Mouse (Mus musculus) kidney, postnatal 0 days (tissue): ENCODE results near the gene Gm6880. TPM values are rescaled to one million over a fixed set of nuclear protein-coding genes. Genes with fewer than 3 reads are reported as not detected.
"Not testable (repeated sequence)": the region's sequence is repeated elsewhere in the genome, so short reads cannot be mapped to it uniquely, and the experiment has no call there.

Experiments
- ATAC-seq: fragments of 200-750 bp; cut with Nextera tagmentation; replicated peaks from 2 replicates; pipeline ENCODE4 v1.8.0; 2017; ENCODE audit warnings: low read depth, moderate number of reproducible peaks, moderate TSS enrichment, moderate library complexity; ENCODE audit not compliant: low FRiP score
- DNase-seq: peaks from one replicate; pipeline ENCODE4 v3.0.0-alpha.2; 2016; ENCODE audit warnings: low spot score
- H3K27ac ChIP-seq: fragments of 300-500 bp; sonication (generic); 2 replicates; pipeline ENCODE4 v1.5.1; 2014; ENCODE audit warnings: mild to moderate bottlenecking
- H3K27me3 ChIP-seq: fragments of 300-500 bp; sonication (generic); 2 replicates; pipeline ENCODE4 v1.6.1; 2014; ENCODE audit warnings: low read length, mixed read lengths; ENCODE audit not compliant: insufficient read depth
- H3K36me3 ChIP-seq: fragments of 300-500 bp; sonication (generic); 2 replicates; pipeline ENCODE4 v1.6.1; 2014; ENCODE audit warnings: low read length, mixed read lengths; ENCODE audit not compliant: insufficient read depth
- H3K4me1 ChIP-seq: fragments of 300-500 bp; sonication (generic); replicated peaks from 2 replicates; pipeline ENCODE4 v1.6.1; 2014; ENCODE audit warnings: antibody characterized with exemption, low read length, mixed read lengths; ENCODE audit not compliant: insufficient read depth
- H3K4me2 ChIP-seq: fragments of 300-500 bp; sonication (generic); 2 replicates; pipeline ENCODE4 v1.6.1; 2014; ENCODE audit warnings: mild to moderate bottlenecking, low read length, moderate library complexity, mixed read lengths
- H3K4me3 ChIP-seq: fragments of 300-500 bp; sonication (generic); replicated peaks from 2 replicates; pipeline ENCODE4 v1.5.1; 2014; ENCODE audit warnings: low read depth, low read length
- H3K9ac ChIP-seq: fragments of 300-500 bp; sonication (generic); 2 replicates; pipeline ENCODE4 v1.6.1; 2014; ENCODE audit warnings: low read depth, low read length
- H3K9me3 ChIP-seq: fragments of 300-500 bp; sonication (generic); replicated peaks from 2 replicates; pipeline ENCODE4 v1.6.1; 2016; ENCODE audit warnings: low read length, inconsistent platforms, mixed read lengths
- CTCF ChIP-seq: IDR thresholded peaks from 2 replicates; pipeline ENCODE4 v1.5.1; 2016; ENCODE audit warnings: antibody characterized with exemption, low read depth, mild to moderate bottlenecking, moderate library complexity
- WGBS: fragments of 180-500 bp; shearing (Covaris S2); extraction: QIAGEN DNeasy Blood & Tissue Kit; methylation state at CpG from one replicate; pipeline ENCODE4 v1.1.7; 2014; 5-methylcytosine and 5-hydroxymethylcytosine counted together
- polyA plus RNA-seq: library from polyadenylated mRNA; unstranded; fragments of >200 nt; fragmentation: Nextera tagmentation; extraction: Ambion mirVana; gene quantifications from 2 replicates; pipeline ENCODE4 v1.2.1, GENCODE M21; 2015

The Gm6880 gene
- not detected in 2 replicates for polyA plus RNA-seq

GRCm38 (mm10) chrX:74481349-74481885 lies at the start of gene Gm6880:
Gene Gm6880 (minus strand): TSS chrX:74481399.
- not testable (repeated sequence) for H3K27me3 ChIP-seq, H3K9ac ChIP-seq, H3K4me1 ChIP-seq, H3K27ac ChIP-seq, H3K4me2 ChIP-seq, H3K4me3 ChIP-seq, H3K9me3 ChIP-seq, ATAC-seq, H3K36me3 ChIP-seq, DNase-seq
- 69% methylated on average over 14 of the region's 14 CpGs for WGBS

- H3K9ac ChIP-seq, H3K4me1 ChIP-seq, H3K4me3 ChIP-seq, H3K27ac ChIP-seq, ATAC-seq, H3K9me3 ChIP-seq, DNase-seq, H3K27me3 ChIP-seq, H3K36me3 ChIP-seq, H3K4me2 ChIP-seq: not testable (repeated sequence)
Measured at GRCm38 (mm10) chrX:74517461-74517860, 36.3 kb upstream of the Gm6880 start.

- Histone ChIP-seq H3K4me2 (no peak overlapping the region), H3K27me3 (no peaks in the 10 kb centered on the region), H3K9me3 (no peaks in the 10 kb centered on the region), H3K27ac (no peak overlapping the region), H3K9ac (no peak overlapping the region), H3K4me3 (no peak overlapping the region), H3K36me3 (no peaks in the 10 kb centered on the region), H3K4me1 (no peaks in the 10 kb centered on the region)
- peak; percentile 61 for TF ChIP-seq CTCF
- WGBS = 75% methylated on average over 1 of the region's 1 CpGs
- no peak for ATAC-seq
- peak; percentile 1 for DNase-seq
Measured at GRCm38 (mm10) chrX:74497131-74497530, 15.9 kb upstream of the Gm6880 start.

GRCm38 (mm10) chrX:74452773-74453172 lies 28.4 kb downstream of the Gm6880 start:
- WGBS = 14% methylated on average over 4 of the region's 4 CpGs
- H3K36me3 ChIP-seq = peaks cover 7% of the 10 kb centered on the region; the same call in 1 of the 2 replicates
- no peak for ATAC-seq

GRCm38 (mm10) chrX:74451157-74451912 lies 29.9 kb downstream of the Gm6880 start:
- DNase-seq = no peak
- WGBS = 78% methylated on average over 4 of the region's 4 CpGs

More at GRCm38 (mm10) chrX:74452773-74453172, 28.4 kb downstream of the Gm6880 start:
- Histone ChIP-seq H3K9ac (no peak overlapping the region), H3K4me3 (no peak overlapping the region), H3K4me2 (no peak overlapping the region), H3K9me3 (no peaks in the 10 kb centered on the region), H3K27me3 (no peaks in the 10 kb centered on the region), H3K4me1 (no peaks in the 10 kb centered on the region), H3K27ac (no peak overlapping the region)
- TF ChIP-seq CTCF = peak; percentile 76
- peak; percentile 67 for DNase-seq

More at GRCm38 (mm10) chrX:74451157-74451912, 29.9 kb downstream of the Gm6880 start:
- no peaks in the 10 kb centered on the region for H3K4me1 ChIP-seq
- H3K36me3 ChIP-seq = peaks cover 8% of the 10 kb centered on the region
- no peak for ATAC-seq
- H3K9ac ChIP-seq = no peak overlapping the region
- no peaks in the 10 kb centered on the region for H3K27me3 ChIP-seq
- H3K4me2 ChIP-seq = no peak overlapping the region
- no peak overlapping the region for H3K4me3 ChIP-seq
- no peaks in the 10 kb centered on the region for H3K9me3 ChIP-seq
- H3K27ac ChIP-seq = no peak overlapping the region
- no peak for TF ChIP-seq CTCF

Other genes with a start within 250 kb of the Gm6880 start
- gene Flna, start 231.6 kb downstream of the Gm6880 start, polyA plus RNA-seq = 185 and 206 TPM in 2 replicates
- gene Emd, start 226.7 kb downstream of the Gm6880 start, polyA plus RNA-seq = 19.1 and 20.2 TPM in 2 replicates
- 860 and 883 TPM in 2 replicates for gene Rpl10, start 210.6 kb downstream of the Gm6880 start, polyA plus RNA-seq
- gene Taz, start 199.5 kb downstream of the Gm6880 start, polyA plus RNA-seq = 90.2 and 91.1 TPM in 2 replicates
- 14.1 and 15.0 TPM in 2 replicates for gene Dnase1l1, start 199.1 kb downstream of the Gm6880 start, polyA plus RNA-seq
- gene Atp6ap1, start 184.3 kb downstream of the Gm6880 start, polyA plus RNA-seq = 150 and 169 TPM in 2 replicates
- gene Gdi1, start 176.4 kb downstream of the Gm6880 start, polyA plus RNA-seq = 95.2 and 111 TPM in 2 replicates
- 49.6 and 55.2 TPM in 2 replicates for gene Fam50a, start 168.4 kb downstream of the Gm6880 start, polyA plus RNA-seq
- gene Plxna3, start 152.3 kb downstream of the Gm6880 start, polyA plus RNA-seq = 4.0 and 5.2 TPM in 2 replicates
- 134 and 138 TPM in 2 replicates for gene Lage3, start 127.8 kb downstream of the Gm6880 start, polyA plus RNA-seq
- 65.2 TPM in 2 replicates for gene Ubl4a, start 108.2 kb downstream of the Gm6880 start, polyA plus RNA-seq
- gene Slc10a3, start 108.0 kb downstream of the Gm6880 start, polyA plus RNA-seq = 23.4 and 24.1 TPM in 2 replicates
- 37.0 and 37.1 TPM in 2 replicates for gene Fam3a, start 88.1 kb downstream of the Gm6880 start, polyA plus RNA-seq
- gene Ikbkg, start 88.1 kb downstream of the Gm6880 start, polyA plus RNA-seq = 17.1 and 18.1 TPM in 2 replicates
- gene G6pdx, start 52.2 kb downstream of the Gm6880 start, polyA plus RNA-seq = 31.8 and 34.5 TPM in 2 replicates
- not detected in 2 replicates for gene Olfr1326-ps1, start 93.5 kb upstream of the Gm6880 start, polyA plus RNA-seq
- not detected in 2 replicates for gene Olfr1325, start 111.3 kb upstream of the Gm6880 start, polyA plus RNA-seq
- gene Gm5640, start 164.2 kb upstream of the Gm6880 start, polyA plus RNA-seq = not detected in 2 replicates